Mouse (Mus musculus) gastrocnemius, postnatal 14 days (tissue): ENCODE data around the gene Cdx2. TPM values are rescaled to one million over a fixed set of nuclear protein-coding genes. Genes with fewer than 3 reads are reported as not detected.

Experiments
- DNase-seq: peaks from one replicate; pipeline ENCODE4 v3.0.0; 2021; ENCODE audit warnings: mixed read lengths
- intact Hi-C: fragments of 180-260 bp; cut with DNase I; formaldehyde crosslinking; loops from one replicate; pipeline ENCODE4 v1.15.1; 2025; ENCODE audit warnings: low total_unique reads
- long read RNA-seq, 2 experiments: library from polyadenylated mRNA; stranded (forward); transcript quantifications; one replicate each; pipeline ENCODE4 v2.0.0; 2021
- total RNA-seq, 2 experiments: library from RNA; stranded (reverse); gene quantifications; 2 replicates each; pipeline ENCODE4 v1.2.3; 2021

Gene Cdx2
- total RNA-seq = not detected
- long read RNA-seq, experiment 1 = 0 reads
- long read RNA-seq, experiment 2 = 0 reads

- no peak for DNase-seq
- intact Hi-C loops = no loop called here
These were observed at the start of gene Cdx2 for GRCm38 (mm10) chr5:147306638-147307397. TSS of gene Cdx2 (minus strand) at chr5:147307270.

DNA sequence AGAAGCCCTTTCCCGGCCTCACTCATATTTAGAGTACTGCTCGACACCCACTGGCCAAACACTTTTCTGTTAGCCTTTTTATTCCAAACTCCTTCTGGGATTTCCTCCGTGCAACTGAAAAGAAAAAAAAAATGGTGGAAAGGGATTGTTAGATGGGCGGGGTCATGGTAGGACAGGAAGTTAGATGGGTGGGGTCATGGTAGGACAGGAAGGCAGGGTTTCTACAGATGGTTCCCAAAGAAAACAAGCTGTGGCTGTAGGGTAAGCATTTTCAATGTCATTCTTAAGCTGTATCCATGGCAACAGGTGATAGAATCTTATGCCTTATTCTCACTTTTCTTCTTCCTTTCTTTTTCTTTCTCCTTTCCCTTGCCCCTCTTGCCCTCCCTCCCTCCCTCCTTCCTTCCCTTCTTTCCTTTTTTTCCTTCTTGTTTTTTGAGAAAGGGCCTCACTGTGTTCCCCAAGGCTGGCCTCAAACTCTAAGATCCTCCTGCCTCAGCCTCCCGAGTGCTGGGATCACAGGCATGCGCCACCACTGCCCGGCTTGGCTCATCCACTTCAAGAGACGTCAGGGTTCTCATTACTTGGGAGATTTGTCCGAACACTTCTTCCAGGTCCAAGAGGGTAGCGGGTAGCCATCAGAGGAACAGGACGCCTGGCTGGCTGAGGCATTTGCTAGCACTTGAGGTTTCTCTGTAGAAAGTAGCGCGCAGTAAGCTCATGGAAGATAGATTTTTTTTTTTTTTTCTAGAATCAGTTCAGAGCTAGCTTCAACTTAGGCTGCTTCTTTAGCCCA is 49.4 kb upstream of the Cdx2 start:
- DNase-seq = no peak
- intact Hi-C loops = no loop called here

GRCm38 (mm10) chr5:147355788-147356187 is 48.7 kb upstream of the Cdx2 start:
- intact Hi-C loops = no loop called here
- DNase-seq = no peak

DNA sequence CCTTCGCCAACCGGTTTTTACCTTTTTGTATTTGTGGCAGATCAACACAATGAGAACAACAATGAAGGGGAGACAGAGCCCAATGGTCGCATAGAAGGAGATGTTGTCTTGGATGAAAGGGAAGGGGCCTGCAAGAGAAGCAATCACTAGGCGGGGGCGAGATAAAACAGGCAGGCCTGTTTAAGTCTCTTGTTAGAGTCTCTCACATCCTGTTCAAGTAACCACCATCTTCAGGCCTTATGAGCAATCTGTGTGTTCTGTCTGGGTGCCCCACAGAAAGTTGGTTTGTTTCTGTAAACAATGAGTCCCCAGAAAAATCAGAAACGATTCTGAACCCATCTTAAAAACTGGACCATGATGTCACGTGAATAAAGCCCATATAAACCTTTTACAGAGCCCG is 47.9 kb upstream of the Cdx2 start:
- DNase-seq = no peak
- intact Hi-C loops = no loop called here

DNA sequence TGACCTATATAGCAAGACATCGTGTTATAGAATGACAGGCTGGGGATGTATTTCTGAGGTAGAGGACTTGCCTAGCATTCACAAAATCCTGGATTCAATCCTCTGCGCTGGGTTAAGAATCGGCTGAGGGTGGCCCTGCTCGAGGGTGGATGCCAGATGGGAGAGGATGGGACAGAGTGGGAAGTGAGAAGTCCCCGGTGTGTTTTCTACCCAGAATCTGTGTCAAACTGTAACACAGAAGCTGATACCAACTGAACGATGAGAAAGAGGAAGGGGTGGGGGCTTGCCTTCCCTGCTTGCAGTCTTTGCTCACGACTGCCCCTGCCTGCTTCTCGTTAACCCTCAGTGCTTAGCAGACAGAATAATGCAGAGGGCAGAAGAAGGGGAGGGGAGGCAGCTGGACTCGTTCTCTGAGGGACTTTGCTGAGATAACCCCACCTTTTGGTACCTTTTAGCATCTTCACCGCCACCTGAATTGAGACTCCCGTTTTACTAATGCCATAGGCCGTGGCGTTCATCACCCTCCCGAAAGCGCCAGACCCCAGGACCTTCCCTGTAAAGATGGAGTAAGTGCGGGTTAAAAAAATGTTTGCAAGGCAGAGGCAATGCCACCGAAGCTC is 47.2 kb upstream of the Cdx2 start:
- DNase-seq = no peak
- intact Hi-C loops = no loop called here

- no peak for DNase-seq
- intact Hi-C loops = no loop called here
These were observed 44.9 kb upstream of the Cdx2 start for GRCm38 (mm10) chr5:147351931-147352330.

GRCm38 (mm10) chr5:147345981-147346380 is 38.9 kb upstream of the Cdx2 start:
- intact Hi-C loops = no loop called here
- no peak for DNase-seq

- intact Hi-C loops = no loop called here
These were observed 36.8 kb upstream of the Cdx2 start for GRCm38 (mm10) chr5:147343904-147344303.

DNA sequence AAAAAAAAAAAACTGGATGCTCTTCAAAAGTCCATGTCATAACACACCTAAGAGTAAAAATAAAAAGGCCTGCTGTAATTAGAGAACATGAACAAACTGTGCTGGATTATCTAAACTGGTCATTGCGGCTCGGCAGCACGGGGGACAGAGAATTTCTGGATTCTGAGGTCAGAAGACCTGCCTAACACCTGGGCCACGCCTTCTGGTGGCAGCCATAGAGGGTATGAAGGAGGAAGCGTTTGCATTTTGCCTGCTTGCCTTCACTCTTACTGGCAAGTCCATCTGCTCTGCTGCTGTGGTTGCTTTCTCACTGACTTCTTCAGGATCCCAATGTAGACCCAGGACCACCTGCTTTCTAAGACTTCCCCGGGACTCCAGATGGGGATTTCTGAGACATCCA is 35.8 kb upstream of the Cdx2 start:
- intact Hi-C loops = no loop called here
- no peak for DNase-seq

More at GRCm38 (mm10) chr5:147343904-147344303, 36.8 kb upstream of the Cdx2 start:
- no peak for DNase-seq

GRCm38 (mm10) chr5:147340741-147341414 is 33.8 kb upstream of the Cdx2 start:
- DNase-seq = no peak
- intact Hi-C loops = no loop called here

GRCm38 (mm10) chr5:147339560-147339959 is 32.5 kb upstream of the Cdx2 start:
- no peak for DNase-seq
- intact Hi-C loops = no loop called here

DNA sequence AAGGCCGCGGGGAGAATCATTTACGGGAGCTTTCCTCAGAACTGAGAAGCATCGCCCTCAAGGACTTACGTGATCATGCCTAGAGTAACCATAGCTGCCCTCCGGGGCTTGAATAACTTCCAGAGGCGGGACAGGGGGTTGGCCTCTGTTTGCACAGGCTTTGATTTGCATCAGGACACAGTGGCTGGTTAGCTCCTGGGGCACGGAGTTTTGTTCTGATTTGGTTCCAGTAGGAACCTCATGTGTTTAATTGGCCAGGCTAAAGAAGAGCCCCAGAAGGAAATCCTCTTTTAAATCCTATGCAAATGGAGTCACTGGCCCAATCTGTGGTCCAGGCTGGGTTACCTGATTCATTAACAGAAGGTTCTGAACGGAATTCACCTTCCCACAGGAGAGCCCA is 31.9 kb upstream of the Cdx2 start:
- no peak for DNase-seq
- intact Hi-C loops = no loop called here

- intact Hi-C loops = no loop called here
- DNase-seq = no peak
These were observed 25.6 kb upstream of the Cdx2 start for GRCm38 (mm10) chr5:147332711-147333110.

GRCm38 (mm10) chr5:147331547-147331946 is 24.5 kb upstream of the Cdx2 start:
- peak; percentile 21 for DNase-seq
- intact Hi-C loops = no loop called here

GRCm38 (mm10) chr5:147329946-147330345 is 22.9 kb upstream of the Cdx2 start:
- intact Hi-C loops = no loop called here

DNA sequence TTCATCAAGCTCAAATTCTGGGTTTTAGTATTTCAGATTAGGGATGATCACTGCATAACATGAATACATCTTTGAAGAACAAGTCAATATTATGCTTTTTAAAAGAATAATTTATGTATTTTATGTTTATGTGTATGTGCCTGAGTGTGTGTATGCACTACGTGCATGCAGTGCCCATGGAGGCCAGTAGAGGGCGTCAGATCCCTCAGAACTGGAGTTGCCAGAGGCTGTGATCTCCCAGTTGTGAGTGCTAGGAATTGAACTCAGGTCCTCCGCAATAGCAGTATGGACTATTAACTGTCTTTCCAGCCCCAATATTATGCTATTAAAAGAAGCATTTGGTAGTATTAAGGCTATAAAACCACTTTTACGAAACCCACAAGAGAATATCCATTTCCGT is 20.6 kb upstream of the Cdx2 start:
- DNase-seq = no peak
- intact Hi-C loops = no loop called here

More at GRCm38 (mm10) chr5:147329946-147330345, 22.9 kb upstream of the Cdx2 start:
- no peak for DNase-seq

DNA sequence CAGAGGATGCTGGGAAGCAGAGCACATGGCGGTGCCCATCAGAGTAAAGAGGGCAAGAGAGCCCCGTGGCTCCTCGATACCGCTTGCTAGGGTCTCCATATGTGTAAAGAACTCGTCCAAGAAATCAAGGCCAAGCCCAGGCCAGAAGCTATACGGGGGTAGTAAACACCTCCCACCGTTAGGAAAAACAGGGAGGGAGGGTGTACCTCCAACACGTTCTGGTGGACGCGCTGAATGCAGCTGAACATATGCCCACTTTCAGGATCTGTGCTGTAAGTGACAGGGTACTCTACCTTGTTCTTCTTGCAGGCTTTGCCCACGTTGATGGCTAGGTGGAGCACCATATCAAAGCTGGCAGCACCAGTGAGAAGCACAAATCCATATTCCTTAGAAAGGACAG is 18.9 kb upstream of the Cdx2 start:
- no peak for DNase-seq

GRCm38 (mm10) chr5:147323237-147323917 is 16.3 kb upstream of the Cdx2 start:
- DNase-seq = peak; percentile 49
- intact Hi-C loops = no loop called here

More for the DNA sequence above, 18.9 kb upstream of the Cdx2 start:
- intact Hi-C loops = no loop called here

DNA sequence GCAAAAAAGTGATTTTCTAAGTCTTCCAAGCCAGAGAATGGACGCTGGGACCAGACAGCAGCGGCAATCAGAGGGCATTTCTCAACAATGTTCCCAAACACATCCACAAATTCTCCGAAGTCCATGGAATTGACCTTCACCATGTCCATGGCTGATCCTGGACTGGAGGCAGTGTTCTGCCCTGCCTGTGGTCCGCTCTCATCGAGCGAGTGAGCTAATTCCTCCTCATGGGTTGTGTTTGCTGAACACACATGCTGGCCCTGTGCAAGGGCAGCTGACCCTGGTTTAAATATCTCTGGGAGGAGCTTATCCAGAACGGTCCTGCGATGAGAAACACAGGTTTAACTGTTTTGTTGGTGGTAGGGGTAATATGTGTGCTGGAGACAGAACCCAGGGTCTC is 15.1 kb upstream of the Cdx2 start, which contains the start of gene Urad:
Gene Urad, minus strand, starts transcription at position 258 of the 400 bp plus-strand sequence.
- intact Hi-C loops = no loop called here
- no peak for DNase-seq
